Mouse (Mus musculus) MEL (cell line): Measurements from ENCODE around the gene Nlgn1. TPM values are rescaled to one million over a fixed set of nuclear protein-coding genes. Genes with fewer than 3 reads are reported as not detected.

Experiments
- DNase-seq: peaks from one replicate; pipeline ENCODE4 v3.0.0; 2011; ENCODE audit warnings: low read depth, low spot score
- H3K27ac ChIP-seq: 2 replicates; pipeline ENCODE4 v1.5.1; 2012; ENCODE audit warnings: low read depth, mild to moderate bottlenecking, control low read depth, low read length, moderate library complexity; ENCODE audit not compliant: control insufficient read depth
- H3K27me3 ChIP-seq, 2 experiments: fragments of 150-350 bp in 1 of 2; sonication (generic) in 1 of 2; 2 replicates each; pipeline ENCODE4 v1.6.1; 2012; ENCODE audit warnings: low read length in 2 of 2, mild to moderate bottlenecking in 2 of 2, improper control_type of control experiment in 1 of 2, moderate library complexity in 1 of 2; ENCODE audit not compliant: insufficient read depth in 2 of 2, control insufficient read depth in 1 of 2
- H3K36me3 ChIP-seq, 2 experiments: 2 replicates each; pipeline ENCODE4 v1.6.1; 2012 to 2014; ENCODE audit warnings: low read length in 2 of 2, improper control_type of control experiment in 1 of 2, inconsistent platforms in 1 of 2, mild to moderate bottlenecking in 1 of 2; ENCODE audit not compliant: insufficient read depth in 2 of 2, control insufficient read depth in 1 of 2
- H3K4me1 ChIP-seq, 2 experiments: fragments of 150-350 bp in 1 of 2; sonication (generic) in 1 of 2; 2 replicates each; pipeline ENCODE4 v1.6.1; 2012; ENCODE audit warnings: low read length in 2 of 2, improper control_type of control experiment in 1 of 2, mild to moderate bottlenecking in 1 of 2; ENCODE audit not compliant: insufficient read depth in 2 of 2, control insufficient read depth in 1 of 2
- H3K4me3 ChIP-seq, 2 experiments: fragments of 150-350 bp in 1 of 2; sonication (generic) in 1 of 2; 2 replicates each; pipeline ENCODE4 v1.5.1; 2012; ENCODE audit warnings: low read depth in 2 of 2, low read length in 2 of 2, mild to moderate bottlenecking in 2 of 2, moderate library complexity in 2 of 2, control low read depth in 1 of 2, improper control_type of control experiment in 1 of 2; ENCODE audit not compliant: control insufficient read depth in 1 of 2, insufficient read depth in 1 of 2
- H3K79me2 ChIP-seq: 2 replicates; pipeline ENCODE4 v1.6.1; 2012; ENCODE audit warnings: mild to moderate bottlenecking, low read length, moderate library complexity; ENCODE audit not compliant: control insufficient read depth, poor library complexity, insufficient read depth
- H3K9ac ChIP-seq: 2 replicates; pipeline ENCODE4 v1.6.1; 2012; ENCODE audit warnings: low read depth, mild to moderate bottlenecking, control low read depth, low read length, moderate library complexity; ENCODE audit not compliant: control insufficient read depth, poor library complexity, severe bottlenecking
- H3K9me3 ChIP-seq: fragments of 150-350 bp; sonication (generic); replicated peaks from 2 replicates; pipeline ENCODE4 v1.6.1; 2012; ENCODE audit warnings: mild to moderate bottlenecking, low read length, improper control_type of control experiment, moderate library complexity; ENCODE audit not compliant: insufficient read depth
- CHD2 ChIP-seq: IDR thresholded peaks from 2 replicates; pipeline ENCODE4 v1.6.1; 2011; ENCODE audit warnings: low read length, improper control_type of control experiment
- CTCF ChIP-seq, 3 experiments: IDR thresholded peaks in 2 of 3; conservative IDR thresholded peaks in 1 of 3; 2 replicates each; pipeline ENCODE4 v1.5.1; 2011 to 2012; ENCODE audit warnings: low read length in 3 of 3, low read depth in 2 of 3, mild to moderate bottlenecking in 2 of 3, improper control_type of control experiment in 1 of 3, inconsistent platforms in 1 of 3, mixed read lengths in 1 of 3, moderate library complexity in 1 of 3; ENCODE audit not compliant: control insufficient read depth in 1 of 3, insufficient read depth in 1 of 3, poor library complexity in 1 of 3, severe bottlenecking in 1 of 3
- EP300 ChIP-seq, 2 experiments: IDR thresholded peaks; 2 replicates each; pipeline ENCODE4 v1.6.1; 2011; ENCODE audit warnings: improper control_type of control experiment in 2 of 2, low read length in 2 of 2, low read depth in 1 of 2, mild to moderate bottlenecking in 1 of 2
- GABPA ChIP-seq: IDR thresholded peaks from 2 replicates; pipeline ENCODE4 v1.6.1; 2012; ENCODE audit warnings: low read depth, mild to moderate bottlenecking, inconsistent platforms, low read length, improper control_type of control experiment, moderate library complexity
- KAT2A ChIP-seq: conservative IDR thresholded peaks from 2 replicates; pipeline ENCODE4 v1.6.1; 2012; ENCODE audit warnings: low read depth, low read length, improper control_type of control experiment, inconsistent platforms
- MAFK ChIP-seq: IDR thresholded peaks from 2 replicates; pipeline ENCODE4 v1.6.1; 2011; ENCODE audit warnings: low read depth, mild to moderate bottlenecking, low read length, improper control_type of control experiment, borderline replicate concordance
- MAZ ChIP-seq: IDR thresholded peaks from 2 replicates; pipeline ENCODE4 v1.6.1; 2012; ENCODE audit warnings: low read depth, mild to moderate bottlenecking, inconsistent platforms, low read length, improper control_type of control experiment
- MEF2A ChIP-seq: IDR thresholded peaks from 2 replicates; pipeline ENCODE4 v1.6.1; 2014; ENCODE audit warnings: low read depth, mild to moderate bottlenecking, inconsistent platforms, low read length, improper control_type of control experiment; ENCODE audit not compliant: poor library complexity, insufficient replicate concordance, severe bottlenecking; ENCODE audit errors: extremely low read depth
- MXI1 ChIP-seq: IDR thresholded peaks from 2 replicates; pipeline ENCODE4 v1.6.1; 2011; ENCODE audit warnings: mild to moderate bottlenecking, low read depth, low read length, improper control_type of control experiment
- MYB ChIP-seq: IDR thresholded peaks from 2 replicates; pipeline ENCODE4 v1.6.1; 2011; ENCODE audit warnings: mild to moderate bottlenecking, low read depth, low read length, improper control_type of control experiment
- POLR2AphosphoS2 ChIP-seq: IDR thresholded peaks from 2 replicates; pipeline ENCODE4 v1.6.1; 2011; ENCODE audit warnings: low read length, improper control_type of control experiment
- POLR2AphosphoS5 ChIP-seq: IDR thresholded peaks from 2 replicates; pipeline ENCODE4 v1.6.1; 2012; ENCODE audit warnings: low read depth, borderline replicate concordance, mild to moderate bottlenecking, inconsistent platforms, low read length, moderate library complexity, mixed read lengths
- RAD21 ChIP-seq: IDR thresholded peaks from 2 replicates; pipeline ENCODE4 v1.6.1; 2011; ENCODE audit warnings: mild to moderate bottlenecking, low read depth, low read length, improper control_type of control experiment
- RCOR1 ChIP-seq: IDR thresholded peaks from 2 replicates; pipeline ENCODE4 v1.6.1; 2012; ENCODE audit warnings: low read depth, mild to moderate bottlenecking, inconsistent platforms, low read length, improper control_type of control experiment
- SIN3A ChIP-seq: IDR thresholded peaks from 2 replicates; pipeline ENCODE4 v1.6.1; 2012; ENCODE audit warnings: low read length, improper control_type of control experiment, inconsistent platforms
- SMC3 ChIP-seq: IDR thresholded peaks from 2 replicates; pipeline ENCODE4 v1.6.1; 2011; ENCODE audit warnings: low read depth, low read length, improper control_type of control experiment
- TBP ChIP-seq: IDR thresholded peaks from 2 replicates; pipeline ENCODE4 v1.8.0; 2011; ENCODE audit warnings: low read depth, low read length, improper control_type of control experiment
- TCF12 ChIP-seq: IDR thresholded peaks from 2 replicates; pipeline ENCODE4 v1.6.1; 2014; ENCODE audit warnings: low read depth, mild to moderate bottlenecking, inconsistent platforms, low read length, improper control_type of control experiment, moderate library complexity
- ZMIZ1 ChIP-seq: IDR thresholded peaks from 2 replicates; pipeline ENCODE4 v1.6.1; 2012; ENCODE audit warnings: low read depth, mild to moderate bottlenecking, inconsistent platforms, low read length, improper control_type of control experiment, moderate library complexity
- ZNF384 ChIP-seq: IDR thresholded peaks from 2 replicates; pipeline ENCODE4 v1.6.1; 2012; ENCODE audit warnings: low read depth, mild to moderate bottlenecking, inconsistent platforms, low read length, improper control_type of control experiment
- polyA plus RNA-seq, 2 experiments: library from polyadenylated mRNA; stranded (reverse) in 1 of 2; unstranded in 1 of 2; fragments of >175 nt in 1 of 2; fragments of >200 nt in 1 of 2; gene quantifications; 2 replicates each; pipeline versions ENCODE4 v1.2.1 to v1.2.4; 2012; ENCODE audit warnings: low replicate concordance in 2 of 2, low read depth in 1 of 2; ENCODE audit not compliant: insufficient read length in 2 of 2, insufficient read depth in 1 of 2, missing spikeins in 1 of 2
- total RNA-seq: library from RNA; depleted of rRNA; stranded (reverse); fragments of 300-350 nt; gene quantifications from 2 replicates; pipeline ENCODE4 v1.2.3, GENCODE M21; 2012

The Nlgn1 gene
- total and polyA plus RNA-seq, 3 experiments = not detected

DNA sequence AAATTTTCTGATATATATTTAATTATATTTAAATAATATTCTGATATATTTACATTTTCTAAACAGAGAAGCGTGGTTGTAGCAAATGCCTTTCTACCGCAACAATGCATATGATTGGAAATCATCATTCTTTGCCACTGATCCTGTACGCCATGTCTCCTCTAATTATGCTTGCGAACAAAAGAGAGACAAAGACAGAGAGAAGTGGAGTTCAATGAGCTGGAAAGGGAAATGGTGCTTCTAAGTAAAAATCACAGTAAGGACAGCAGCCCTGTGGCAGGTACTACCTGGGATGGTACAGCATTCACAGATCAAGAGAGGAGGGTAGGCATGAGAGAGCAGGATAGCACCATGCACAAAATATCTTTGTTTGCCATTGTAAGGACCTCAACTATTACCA is 156.9 kb downstream of the Nlgn1 start:
- no peak overlapping the region for H3K9ac ChIP-seq
- no peaks in the 10 kb centered on the region for H3K9me3 ChIP-seq
- H3K27ac ChIP-seq = no peak overlapping the region
- DNase-seq = no peak
- 0 out of 4 replicates have a peak, but pooled peaks cover 0 to under 1% of the 10 kb centered on the region in 2 experiments for H3K36me3 ChIP-seq
- H3K27me3 ChIP-seq = 0 out of 4 replicates have a peak, but pooled peaks cover 0 to 2% of the 10 kb centered on the region in 2 experiments
- no peak overlapping the region for H3K4me3 ChIP-seq
- H3K79me2 ChIP-seq = no peaks in the 10 kb centered on the region
- peaks cover 1 to 2% of the 10 kb centered on the region in 2 experiments; a peak in 1 of 4 replicates for H3K4me1 ChIP-seq
- TF ChIP-seq ZNF384 (no peak), TBP (no peak), POLR2AphosphoS5 (no peak), CHD2 (no peak), MYB (no peak), POLR2AphosphoS2 (no peak), RAD21 (no peak), MXI1 (no peak)

- H3K27ac ChIP-seq = no peak overlapping the region
- no peaks in the 10 kb centered on the region for H3K4me1 ChIP-seq
- no peaks in the 10 kb centered on the region for H3K79me2 ChIP-seq
- DNase-seq = no peak
- no peak for TF ChIP-seq TCF12
- TF ChIP-seq KAT2A = no peak
- no peak for TF ChIP-seq RCOR1
- TF ChIP-seq RAD21 = no peak
- no peak overlapping the region for H3K9ac ChIP-seq
- no peaks in the 10 kb centered on the region for H3K9me3 ChIP-seq
- 0 out of 4 replicates have a peak, but pooled peaks cover 0 to 2% of the 10 kb centered on the region in 2 experiments for H3K27me3 ChIP-seq
- H3K36me3 ChIP-seq = no peaks in the 10 kb centered on the region
- no peak overlapping the region for H3K4me3 ChIP-seq
These were observed 158.0 kb downstream of the Nlgn1 start for GRCm38 (mm10) chr3:26174257-26174656.

GRCm38 (mm10) chr3:26173613-26174012 is 158.6 kb downstream of the Nlgn1 start:
- no peaks in the 10 kb centered on the region for H3K79me2 ChIP-seq
- no peaks in the 10 kb centered on the region for H3K36me3 ChIP-seq
- no peak for DNase-seq
- no peak overlapping the region for H3K27ac ChIP-seq
- H3K4me1 ChIP-seq = no peaks in the 10 kb centered on the region
- no peaks in the 10 kb centered on the region for H3K9me3 ChIP-seq
- 0 out of 4 replicates have a peak, but pooled peaks cover 0 to 2% of the 10 kb centered on the region in 2 experiments for H3K27me3 ChIP-seq
- H3K4me3 ChIP-seq = no peak overlapping the region
- H3K9ac ChIP-seq = no peak overlapping the region
- no peak for TF ChIP-seq EP300 (IDR thresholded peaks at IDR 0.05; ENCODE audit: low read depth in 1 of 2, low read length in 2 of 2)
- no peak for TF ChIP-seq CTCF (IDR thresholded peaks at IDR 0.05 in 2 of 3, conservative IDR thresholded peaks at IDR 0.05 in 1 of 3; ENCODE audit: control insufficient read depth in 1 of 3, insufficient read depth in 1 of 3, low read depth in 2 of 3, low read length in 3 of 3, poor library complexity in 1 of 3, severe bottlenecking in 1 of 3)
- no peak for TF ChIP-seq SIN3A
- TF ChIP-seq SMC3 = no peak
- no peak for TF ChIP-seq MAFK
- TF ChIP-seq MAZ = no peak
- TF ChIP-seq MEF2A = no peak
- no peak for TF ChIP-seq ZMIZ1
- TF ChIP-seq GABPA = no peak
- TF ChIP-seq, all 39 proteins: peak for 0
